Mouse (Mus musculus) CH12.LX (cell line): ENCODE results near the gene Zfp580. TPM values are rescaled to one million over a fixed set of nuclear protein-coding genes. Genes with fewer than 3 reads are reported as not detected.

ENCODE experiments used
- DNase-seq: peaks from one replicate; pipeline ENCODE4 v3.0.0-alpha.2; 2013; ENCODE audit errors: extremely low read depth
- H3K27ac ChIP-seq: 2 replicates; pipeline ENCODE4 v1.5.1; 2012; ENCODE audit warnings: low read depth, mild to moderate bottlenecking, control low read depth, moderate library complexity; ENCODE audit not compliant: insufficient read depth
- H3K27me3 ChIP-seq: replicated peaks from 2 replicates; pipeline ENCODE3; 2012; ENCODE audit warnings: inconsistent platforms
- H3K36me3 ChIP-seq, 2 experiments: replicated peaks in 1 of 2; 2 replicates each; pipeline versions ENCODE3 to v1.6.1; 2012; ENCODE audit warnings: inconsistent platforms in 1 of 2, low read length in 1 of 2, mild to moderate bottlenecking in 1 of 2, mixed read lengths in 1 of 2, moderate library complexity in 1 of 2; ENCODE audit not compliant: control insufficient read depth in 1 of 2, insufficient read depth in 1 of 2
- H3K4me1 ChIP-seq, 2 experiments: 2 replicates each; pipeline ENCODE4 v1.6.1; 2012; ENCODE audit warnings: inconsistent platforms in 1 of 2, moderate library complexity in 1 of 2; ENCODE audit not compliant: insufficient read depth in 2 of 2, control insufficient read depth in 1 of 2
- H3K4me2 ChIP-seq: 2 replicates; pipeline ENCODE4 v1.6.1; 2012; ENCODE audit warnings: low read depth, mild to moderate bottlenecking, control low read depth; ENCODE audit not compliant: poor library complexity, insufficient read depth, severe bottlenecking
- H3K4me3 ChIP-seq, 3 experiments: fragments of 150-350 bp in 1 of 3; sonication (generic) in 1 of 3; replicated peaks in 1 of 3; 2 replicates each; pipeline versions ENCODE3 to v1.5.1; 2011 to 2012; ENCODE audit warnings: low read depth in 2 of 3, low read length in 2 of 3, mild to moderate bottlenecking in 2 of 3, moderate library complexity in 2 of 3, control low read depth in 1 of 3, improper control_type of control experiment in 1 of 3, inconsistent platforms in 1 of 3, mixed read lengths in 1 of 3; ENCODE audit not compliant: poor library complexity in 1 of 3
- H3K79me2 ChIP-seq: replicated peaks from 2 replicates; pipeline ENCODE4 v1.6.1; 2012; ENCODE audit warnings: mild to moderate bottlenecking, moderate library complexity; ENCODE audit not compliant: control insufficient read depth, poor library complexity, insufficient read depth, severe bottlenecking; ENCODE audit errors: extremely low read depth
- H3K9ac ChIP-seq: 2 replicates; pipeline ENCODE4 v1.6.1; 2012; ENCODE audit warnings: low read depth, mild to moderate bottlenecking, control low read depth, moderate library complexity; ENCODE audit not compliant: insufficient read depth
- H3K9me3 ChIP-seq: replicated peaks from 2 replicates; pipeline ENCODE3; 2012; ENCODE audit warnings: low read length, inconsistent platforms, mixed read lengths
- BHLHE40 ChIP-seq: IDR thresholded peaks from 2 replicates; pipeline ENCODE4 v1.6.1; 2011; ENCODE audit warnings: mild to moderate bottlenecking, low read depth, low read length, improper control_type of control experiment
- CHD1 ChIP-seq: IDR thresholded peaks from 2 replicates; pipeline ENCODE4 v1.6.1; 2012; ENCODE audit warnings: low read depth, low read length, improper control_type of control experiment, inconsistent platforms
- CHD2 ChIP-seq: IDR thresholded peaks from 2 replicates; pipeline ENCODE4 v1.6.1; 2011; ENCODE audit warnings: low read length, improper control_type of control experiment
- E2F4 ChIP-seq: IDR thresholded peaks from 2 replicates; pipeline ENCODE4 v1.6.1; 2011; ENCODE audit warnings: low read depth, low read length, improper control_type of control experiment; ENCODE audit not compliant: insufficient replicate concordance
- EP300 ChIP-seq: IDR thresholded peaks from 2 replicates; pipeline ENCODE4 v1.6.1; 2011; ENCODE audit warnings: low read length, improper control_type of control experiment
- JUND ChIP-seq: conservative IDR thresholded peaks from 2 replicates; pipeline ENCODE4 v1.6.1; 2011; ENCODE audit warnings: low read depth, low read length, improper control_type of control experiment
- KAT2A ChIP-seq: IDR thresholded peaks from 2 replicates; pipeline ENCODE4 v1.6.1; 2012; ENCODE audit warnings: low read length, improper control_type of control experiment, inconsistent platforms; ENCODE audit not compliant: insufficient replicate concordance
- MAX ChIP-seq: IDR thresholded peaks from 2 replicates; pipeline ENCODE4 v1.6.1; 2011; ENCODE audit warnings: low read length, improper control_type of control experiment
- MAZ ChIP-seq: IDR thresholded peaks from 2 replicates; pipeline ENCODE4 v1.6.1; 2012; ENCODE audit warnings: low read depth, mild to moderate bottlenecking, inconsistent platforms, low read length, improper control_type of control experiment, moderate library complexity
- MEF2A ChIP-seq: IDR thresholded peaks from 2 replicates; pipeline ENCODE4 v1.6.1; 2014; ENCODE audit warnings: low read depth, mild to moderate bottlenecking, inconsistent platforms, low read length, improper control_type of control experiment, borderline replicate concordance
- MXI1 ChIP-seq: IDR thresholded peaks from 2 replicates; pipeline ENCODE4 v1.6.1; 2011; ENCODE audit warnings: mild to moderate bottlenecking, low read depth, low read length, improper control_type of control experiment
- MYC ChIP-seq: IDR thresholded peaks from 2 replicates; pipeline ENCODE4 v1.6.1; 2011; ENCODE audit warnings: low read depth, mild to moderate bottlenecking, improper control_type of control experiment, low read length
- PAX5 ChIP-seq: IDR thresholded peaks from 2 replicates; pipeline ENCODE4 v1.6.1; 2012; ENCODE audit warnings: low read length, inconsistent platforms, mixed read lengths
- POLR2AphosphoS2 ChIP-seq: IDR thresholded peaks from 2 replicates; pipeline ENCODE4 v1.6.1; 2011; ENCODE audit warnings: low read depth, low read length, improper control_type of control experiment
- RAD21 ChIP-seq: IDR thresholded peaks from 2 replicates; pipeline ENCODE4 v1.6.1; 2011; ENCODE audit warnings: low read depth, mild to moderate bottlenecking, low read length, improper control_type of control experiment, moderate library complexity
- SIN3A ChIP-seq: IDR thresholded peaks from 2 replicates; pipeline ENCODE4 v1.6.1; 2012; ENCODE audit warnings: low read length, improper control_type of control experiment, inconsistent platforms
- TBP ChIP-seq: conservative IDR thresholded peaks from 2 replicates; pipeline ENCODE4 v1.6.1; 2011; ENCODE audit warnings: low read depth, low read length, improper control_type of control experiment
- TCF12 ChIP-seq: IDR thresholded peaks from 2 replicates; pipeline ENCODE4 v1.6.1; 2014; ENCODE audit warnings: low read depth, mild to moderate bottlenecking, inconsistent platforms, low read length, improper control_type of control experiment
- USF1 ChIP-seq: IDR thresholded peaks from 2 replicates; pipeline ENCODE4 v1.6.1; 2014; ENCODE audit warnings: low read depth, mild to moderate bottlenecking, inconsistent platforms, low read length, improper control_type of control experiment
- USF2 ChIP-seq: conservative IDR thresholded peaks from 2 replicates; pipeline ENCODE4 v1.6.1; 2011; ENCODE audit warnings: low read depth, low read length, improper control_type of control experiment
- ZC3H11A ChIP-seq: IDR thresholded peaks from 2 replicates; pipeline ENCODE4 v1.6.1; 2012; ENCODE audit warnings: low read depth, mild to moderate bottlenecking, inconsistent platforms, low read length, improper control_type of control experiment
- ZMIZ1 ChIP-seq: IDR thresholded peaks from 2 replicates; pipeline ENCODE4 v1.6.1; 2012; ENCODE audit warnings: low read depth, mild to moderate bottlenecking, inconsistent platforms, low read length, improper control_type of control experiment
- dilution Hi-C: fragments of 300-500 bp; cut with MboI; formaldehyde crosslinking; loops from 2 replicates; pipeline ENCODE4 v1.14.3; 2020; ENCODE audit warnings: low sequenced_read_pairs; ENCODE audit not compliant: extremely low pct_unique_long_range_greater_than_20kb, extremely low pct_ligation_motif_present
- in situ Hi-C: fragments of 300-500 bp; cut with MboI; formaldehyde crosslinking; loops from 3 replicates; pipeline ENCODE4 v1.14.3; 2019; ENCODE audit warnings: low sequenced_read_pairs, low pct_ligation_motif_present, low pct_unique_long_range_greater_than_20kb, mixed read lengths
- polyA plus RNA-seq: library from polyadenylated mRNA; unstranded; fragments of >175 nt; gene quantifications from 2 replicates; pipeline ENCODE4 v1.2.1, GENCODE M21; 2012; ENCODE audit warnings: low read depth; ENCODE audit not compliant: insufficient read length
- total RNA-seq, 2 experiments: library from RNA; depleted of rRNA; stranded (reverse); fragments of 300-350 nt in 1 of 2; fragments of >200 nt in 1 of 2; gene quantifications; 2 replicates each; pipeline ENCODE4 v1.2.3; 2012 to 2014

Gene Zfp580
- total and polyA plus RNA-seq, 3 experiments, result 1.2 to 15.6 (median 2.6) TPM

DNA sequence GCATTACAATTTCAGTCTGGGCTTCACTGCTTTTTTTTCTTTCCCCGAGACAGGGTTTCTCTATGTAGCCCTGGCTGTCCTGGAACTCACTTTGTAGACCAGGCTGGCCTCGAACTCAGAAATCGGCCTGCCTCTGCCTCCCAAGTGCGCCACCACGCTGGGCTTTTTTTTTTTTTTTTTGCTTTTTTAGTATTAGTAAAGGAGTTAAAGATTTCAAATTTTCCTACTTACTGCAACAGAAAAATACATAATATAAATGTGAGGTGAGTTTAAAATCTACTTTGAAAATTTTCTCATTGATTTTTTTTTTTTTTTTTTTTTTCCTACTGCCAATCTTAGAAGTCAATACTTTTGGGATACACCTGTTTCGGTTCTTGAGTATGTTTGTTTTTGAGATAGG is 13.5 kb downstream of the Zfp580 start:
- no peaks in the 10 kb centered on the region for H3K27me3 ChIP-seq
- H3K79me2 ChIP-seq, result peaks cover 72% of the 10 kb centered on the region
- no peaks in the 10 kb centered on the region for H3K9me3 ChIP-seq
- peaks cover 2 to 34% of the 10 kb centered on the region in 2 experiments for H3K4me1 ChIP-seq
- peak overlapping the region; percentile 80 for H3K4me2 ChIP-seq
- no peak overlapping the region for H3K9ac ChIP-seq
- TF ChIP-seq MAZ (no peak), MXI1 (no peak), ZMIZ1 (no peak)
- in situ Hi-C loops, result loop anchor here (5.0 kb wide), 1 partner anchor 62 kb away; the partner anchor contains the start of gene Rasl2-9
- H3K27ac ChIP-seq, result no peak overlapping the region
- H3K4me3 ChIP-seq, result no peak overlapping the region
- dilution Hi-C loops, result no loop called here
- H3K36me3 ChIP-seq, result peaks cover 42 to 55% of the 10 kb centered on the region in 2 experiments
- DNase-seq, result no peak

DNA sequence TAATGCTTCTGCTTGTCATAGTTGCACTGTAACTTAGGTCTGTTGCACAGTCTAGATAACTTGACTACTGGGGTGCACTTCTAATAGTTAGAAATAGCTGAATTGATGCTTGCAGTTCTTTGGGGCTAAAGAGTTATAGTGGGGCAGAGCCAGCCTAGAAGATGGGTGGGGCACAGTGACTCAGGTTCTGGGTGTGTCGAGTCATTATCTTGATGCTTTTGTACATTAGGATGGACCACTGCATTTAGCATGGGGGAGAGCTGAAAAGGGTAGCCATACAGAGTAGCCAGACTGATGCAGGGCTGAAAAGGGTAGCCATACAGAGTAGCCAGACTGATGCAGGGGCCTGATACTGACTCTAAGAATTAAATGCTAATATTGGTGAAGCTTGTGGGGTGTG is 22.2 kb downstream of the Zfp580 start:
- H3K27ac ChIP-seq, result no peak overlapping the region
- H3K4me2 ChIP-seq, result no peak overlapping the region
- H3K79me2 ChIP-seq, result peaks cover 82% of the 10 kb centered on the region
- no peaks in the 10 kb centered on the region for H3K9me3 ChIP-seq
- H3K4me3 ChIP-seq, result no peak overlapping the region
- no peak overlapping the region for H3K9ac ChIP-seq
- in situ Hi-C loops, result no loop called here
- DNase-seq, result no peak
- H3K4me1 ChIP-seq, result peaks cover 0 to 22% of the 10 kb centered on the region in 2 experiments; a peak in 2 of 4 replicates
- H3K36me3 ChIP-seq, result peaks cover 92 to 97% of the 10 kb centered on the region in 2 experiments
- H3K27me3 ChIP-seq, result no peaks in the 10 kb centered on the region
- dilution Hi-C loops, result no loop called here
- TF ChIP-seq E2F4 (no peak), TBP (no peak), MAZ (no peak), MEF2A (no peak), ZC3H11A (no peak), EP300 (no peak), RAD21 (no peak), USF1 (no peak), USF2 (no peak), CHD2 (no peak), POLR2AphosphoS2 (no peak), TCF12 (no peak), KAT2A (no peak), CHD1 (no peak), MAX (no peak), SIN3A (no peak), JUND (no peak), BHLHE40 (no peak), PAX5 (no peak), MYC (no peak)
